Mouse (Mus musculus): ENCODE measurements around the gene Doc2a.
"Not testable (repeated sequence)": the region's sequence is repeated elsewhere in the genome, so short reads cannot be mapped to it uniquely, and the experiment has no call there.

The Doc2a gene

GRCm38 (mm10) chr7:126869780-126870519 is 22.7 kb downstream of the Doc2a start:
- no peak for DNase-seq (ENCODE audit: low read depth)

- DNase-seq (ENCODE audit: low read depth): no peak
These were observed 23.3 kb downstream of the Doc2a start for GRCm38 (mm10) chr7:126870520-126870891.

- DNase-seq (ENCODE audit: low read depth): no peak
These were observed 30.0 kb downstream of the Doc2a start for GRCm38 (mm10) chr7:126877239-126877638.

- DNase-seq (ENCODE audit: low read depth): no peak
These were observed 33.8 kb downstream of the Doc2a start for GRCm38 (mm10) chr7:126881040-126881439.

GRCm38 (mm10) chr7:126883731-126884181 is 36.5 kb downstream of the Doc2a start:
- DNase-seq (ENCODE audit: low read depth): no peak

GRCm38 (mm10) chr7:126884286-126885164 is 37.3 kb downstream of the Doc2a start, which contains the start of gene Taok2:
Gene Taok2 (minus strand): TSS chr7:126884703.
- peak; percentile 88 for DNase-seq (ENCODE audit: low read depth)

GRCm38 (mm10) chr7:126887281-126887680 is 40.1 kb downstream of the Doc2a start:
- no peak for DNase-seq (ENCODE audit: low read depth)

- DNase-seq (ENCODE audit: low read depth): no peak
These were observed 41.6 kb downstream of the Doc2a start for GRCm38 (mm10) chr7:126888852-126889251.

GRCm38 (mm10) chr7:126896912-126897311 is 49.7 kb downstream of the Doc2a start:
- no peak for DNase-seq (ENCODE audit: low read depth)

GRCm38 (mm10) chr7:126897390-126898101 is 50.3 kb downstream of the Doc2a start:
- no peak for DNase-seq (ENCODE audit: low read depth)

GRCm38 (mm10) chr7:126898102-126898990 is 51.1 kb downstream of the Doc2a start:
- peak; percentile 85 for DNase-seq (ENCODE audit: low read depth)

GRCm38 (mm10) chr7:126899781-126900180 is 52.6 kb downstream of the Doc2a start:
- not testable (repeated sequence) for DNase-seq (ENCODE audit: low read depth)
